Mouse (Mus musculus): ENCODE results near the gene Acot11. TPM values are rescaled to one million over a fixed set of nuclear protein-coding genes. Genes with fewer than 3 reads are reported as not detected.

The Acot11 gene
- total RNA-seq (2022): 10 to 100 TPM; 26.2 to 44.3 (median 36.4) TPM

DNA sequence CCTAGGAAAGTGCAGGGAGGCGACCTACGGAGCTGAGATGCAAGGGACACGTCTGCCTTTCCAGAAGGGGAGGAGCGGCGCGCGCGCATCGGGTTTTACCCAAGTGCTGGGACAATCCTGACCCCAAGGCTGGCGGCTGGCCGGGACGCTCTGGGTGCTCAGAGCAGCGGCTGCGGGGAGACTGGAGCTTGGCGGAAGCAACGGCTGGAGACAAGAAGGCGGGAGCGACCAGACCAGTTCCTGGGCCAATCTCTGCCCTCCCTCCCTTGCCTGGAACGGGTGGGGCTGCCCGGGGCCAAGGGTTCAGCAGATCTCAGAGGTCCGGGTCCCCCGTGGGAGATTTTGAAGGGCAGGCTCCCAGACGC, at the start of gene Acot11:
Gene Acot11 (minus strand): TSS at position 89 of the 365 bp plus-strand sequence.
- peak; percentile 51 for DNase-seq (ENCODE audit: low spot score)

DNA sequence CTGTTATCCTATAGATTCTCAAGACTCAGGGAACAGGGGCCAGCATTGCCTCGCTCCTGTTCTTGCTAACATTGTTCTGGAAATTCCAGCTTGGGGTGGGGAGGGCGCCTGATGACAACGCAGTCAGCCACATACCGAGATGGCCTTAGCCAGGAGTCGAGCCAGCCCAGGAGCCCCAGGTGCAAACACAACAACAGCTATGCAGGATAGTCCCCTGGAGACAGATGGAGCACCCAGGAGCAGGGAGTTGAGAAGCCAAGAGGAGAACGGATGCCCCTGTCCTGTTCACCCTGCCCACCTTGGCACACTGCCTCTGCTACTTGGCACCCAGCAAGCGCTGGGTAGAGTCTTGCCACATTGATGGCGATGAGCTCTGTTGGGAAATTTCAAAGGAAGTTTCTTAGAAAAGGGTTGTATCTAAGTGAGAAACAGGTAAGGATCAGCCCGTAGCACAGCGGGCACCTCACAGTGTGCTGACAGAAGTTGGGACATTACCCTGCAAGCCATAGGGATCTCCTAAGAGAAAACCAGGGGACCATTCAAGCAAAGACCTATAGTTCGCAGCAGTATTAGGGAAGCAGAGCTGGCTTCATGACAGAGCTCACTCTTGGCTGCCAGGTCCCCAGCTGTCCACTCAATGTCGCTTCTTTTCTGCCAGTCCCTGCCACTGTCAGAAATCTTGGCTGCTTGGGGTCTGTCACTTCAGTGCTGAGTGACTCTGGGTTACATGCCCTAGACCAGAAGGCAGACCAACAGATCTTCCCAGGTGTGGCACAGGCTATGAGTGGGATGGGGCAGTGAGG, 43.7 kb upstream of the Acot11 start:
- DNase-seq (ENCODE audit: low spot score): no peak

DNA sequence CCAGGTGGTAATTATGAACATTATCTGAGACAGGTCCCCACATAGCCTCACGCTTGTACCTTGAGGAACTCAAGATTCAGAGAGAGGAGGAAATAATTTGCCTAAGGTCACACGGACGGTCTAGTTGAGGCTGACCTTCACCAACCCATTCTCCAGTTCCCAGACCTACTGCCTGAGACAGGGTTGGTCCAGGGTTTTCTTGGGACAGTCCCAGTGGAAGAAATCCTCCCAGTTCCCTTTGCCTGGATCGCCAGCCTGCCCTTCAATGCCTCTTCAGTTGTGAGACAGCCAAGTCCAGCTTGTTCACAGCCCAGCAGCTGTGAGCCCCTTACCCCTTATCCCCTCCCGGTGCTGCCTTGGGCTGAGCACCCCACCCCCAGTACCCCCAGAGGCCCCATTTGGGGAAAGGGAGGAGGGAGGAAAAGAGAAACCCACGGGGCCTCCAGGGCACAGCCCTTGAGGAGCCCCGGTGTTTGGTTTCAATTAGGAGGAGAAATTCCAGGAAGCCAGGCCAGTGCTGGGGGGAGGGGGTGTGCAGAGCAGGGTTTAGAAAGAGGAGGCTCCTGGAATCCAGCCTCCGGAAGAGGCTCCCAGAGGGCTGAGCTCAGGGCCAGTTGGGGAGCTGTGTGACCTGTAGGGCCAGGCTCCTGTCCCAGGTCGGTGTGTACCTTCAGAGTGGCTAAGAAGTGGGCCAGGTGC, 42.9 kb upstream of the Acot11 start:
- no peak for DNase-seq (ENCODE audit: low spot score)

DNA sequence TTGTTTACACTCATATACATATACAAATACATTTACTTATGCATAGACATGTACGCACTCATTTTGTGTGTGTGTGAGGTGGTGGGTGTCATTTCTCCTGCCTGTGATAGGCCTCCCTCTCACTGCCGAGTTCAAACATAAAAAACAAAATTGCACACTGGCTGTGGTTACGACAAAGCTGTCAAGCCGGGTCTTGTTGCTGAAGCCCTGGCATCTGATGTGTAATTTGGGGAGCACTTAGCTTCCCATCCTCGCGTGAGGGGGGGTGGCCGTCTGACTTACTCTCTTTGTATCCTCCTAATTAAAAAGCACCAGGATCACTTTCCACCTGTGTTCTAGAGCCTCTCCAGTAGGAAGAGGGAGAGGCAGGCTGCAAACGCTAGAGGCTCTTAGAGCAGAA, 37.8 kb upstream of the Acot11 start:
- DNase-seq (ENCODE audit: low spot score): no peak

DNA sequence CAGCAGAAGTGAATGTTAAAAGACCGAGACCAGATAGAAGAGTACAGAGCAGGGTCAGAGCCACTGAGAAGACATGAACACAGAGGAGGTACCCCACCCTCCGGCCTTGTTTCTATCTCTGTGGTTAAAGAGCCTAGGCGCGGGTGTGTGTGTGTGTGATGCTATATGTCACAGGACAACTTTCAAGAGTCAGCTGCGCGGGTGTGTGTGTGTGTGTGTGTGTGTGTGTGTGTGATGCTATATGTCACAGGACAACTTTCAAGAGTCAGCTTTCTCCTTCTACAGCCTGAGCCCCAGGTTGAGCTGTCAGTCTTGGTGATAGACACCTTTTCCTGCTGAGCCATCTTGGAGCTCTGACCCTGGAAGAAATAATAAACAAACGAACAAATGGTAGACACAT, 37.1 kb upstream of the Acot11 start:
- DNase-seq (ENCODE audit: low spot score): no peak

DNA sequence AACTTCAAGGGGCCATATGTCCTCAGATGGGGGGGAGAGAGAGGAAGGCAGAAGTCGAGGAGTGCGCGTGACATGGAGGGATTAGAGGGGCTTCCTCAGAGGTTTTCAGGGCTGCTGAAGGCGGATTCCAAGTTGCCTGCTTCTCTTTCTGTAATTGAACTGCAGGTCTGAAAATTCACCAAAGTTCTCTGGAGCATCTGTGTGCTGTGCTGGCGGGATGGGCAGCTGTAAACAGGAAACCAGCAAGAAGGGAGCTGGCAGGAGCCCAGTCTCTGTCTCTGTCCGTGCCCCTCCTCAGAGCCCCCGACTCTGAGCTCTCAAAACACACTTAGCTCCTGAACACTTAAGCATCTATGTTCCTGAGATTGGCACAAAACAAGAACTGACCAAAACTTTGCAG, 36.5 kb upstream of the Acot11 start:
- DNase-seq (ENCODE audit: low spot score): no peak

DNA sequence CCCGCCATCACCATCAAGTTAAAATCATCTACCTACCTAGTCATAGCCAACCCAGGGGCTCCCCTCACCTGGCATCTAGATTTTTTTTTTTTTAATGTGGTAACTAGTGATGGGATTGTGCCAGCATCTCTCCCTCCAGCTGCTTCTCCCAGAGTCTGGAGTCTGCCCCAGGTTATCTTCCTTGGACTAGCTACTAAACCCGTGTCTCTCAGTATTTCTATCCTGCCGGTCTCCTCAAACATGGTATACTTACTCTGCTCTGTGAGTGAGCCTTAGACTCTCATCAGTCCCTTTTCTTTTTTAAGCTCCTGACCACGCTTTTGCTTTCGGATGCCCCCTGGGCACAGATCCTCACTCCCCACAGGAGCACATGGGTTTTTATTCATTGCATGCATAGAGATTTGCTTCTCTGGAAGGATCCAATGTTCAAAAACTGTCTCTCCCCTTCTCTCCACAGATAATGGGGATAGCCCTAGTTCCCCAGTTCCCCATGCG, 35.9 kb upstream of the Acot11 start:
- DNase-seq (ENCODE audit: low spot score): no peak

DNA sequence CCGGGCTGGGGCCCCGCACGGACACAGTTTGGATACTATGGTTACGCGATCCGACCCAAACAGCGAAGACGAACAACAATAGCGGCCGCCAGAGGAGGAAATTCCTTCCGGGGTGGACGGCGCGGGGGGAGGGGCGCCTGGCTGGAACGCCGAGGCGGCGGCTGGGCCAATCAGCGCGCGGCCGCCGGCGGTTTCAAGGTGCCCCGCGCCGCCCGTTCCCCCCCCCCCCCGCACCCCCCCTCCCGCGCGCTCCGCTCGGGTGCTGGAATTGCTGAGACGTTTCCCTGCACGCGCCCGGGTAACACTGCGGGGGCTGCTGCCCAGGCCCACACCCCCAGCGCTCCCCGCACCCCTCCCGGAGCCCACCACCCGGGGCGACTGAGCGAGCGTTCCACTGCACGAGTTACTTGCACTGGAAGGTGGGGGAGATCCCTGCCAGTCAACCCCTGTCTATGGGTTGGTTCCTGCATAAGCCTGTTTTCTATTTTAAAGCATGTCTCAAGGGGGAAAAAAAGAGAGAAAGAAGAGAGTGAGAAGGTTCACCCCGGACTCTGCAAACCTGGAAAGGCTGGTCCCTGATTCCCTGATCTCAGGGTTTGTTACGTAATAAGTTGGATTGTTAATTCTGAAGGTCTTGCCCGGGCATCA, 35.3 kb upstream of the Acot11 start:
- DNase-seq (ENCODE audit: low spot score): peak; percentile 82

DNA sequence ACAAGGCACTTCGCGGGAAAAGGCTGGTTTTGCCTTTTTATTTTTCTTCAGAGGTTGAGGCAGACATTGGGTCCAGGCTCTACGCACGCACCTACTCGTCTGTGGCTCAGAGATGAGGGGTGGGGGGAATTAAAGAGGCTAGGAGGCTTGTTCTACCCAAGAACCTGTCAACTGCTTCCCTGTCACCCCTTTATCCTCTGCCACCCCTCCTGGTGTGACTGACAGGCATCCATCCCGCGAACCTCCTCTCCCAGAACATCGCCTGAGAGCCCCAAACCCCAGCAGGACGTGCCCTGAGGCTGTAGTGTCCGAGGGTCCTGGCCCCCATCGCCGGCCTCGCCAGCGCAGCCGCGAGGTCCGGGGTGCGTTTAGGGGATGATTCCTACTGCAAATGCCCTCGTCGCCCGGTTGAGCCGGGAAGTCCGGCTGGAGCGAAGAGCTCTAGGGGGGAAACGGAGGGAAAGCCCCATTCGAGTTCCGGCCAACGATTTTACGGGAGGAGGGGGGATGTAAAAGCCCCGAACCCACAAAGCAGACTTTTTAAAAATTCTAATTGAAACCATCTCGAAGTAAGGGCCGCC, 34.5 kb upstream of the Acot11 start:
- DNase-seq (ENCODE audit: low spot score): peak; percentile 51

DNA sequence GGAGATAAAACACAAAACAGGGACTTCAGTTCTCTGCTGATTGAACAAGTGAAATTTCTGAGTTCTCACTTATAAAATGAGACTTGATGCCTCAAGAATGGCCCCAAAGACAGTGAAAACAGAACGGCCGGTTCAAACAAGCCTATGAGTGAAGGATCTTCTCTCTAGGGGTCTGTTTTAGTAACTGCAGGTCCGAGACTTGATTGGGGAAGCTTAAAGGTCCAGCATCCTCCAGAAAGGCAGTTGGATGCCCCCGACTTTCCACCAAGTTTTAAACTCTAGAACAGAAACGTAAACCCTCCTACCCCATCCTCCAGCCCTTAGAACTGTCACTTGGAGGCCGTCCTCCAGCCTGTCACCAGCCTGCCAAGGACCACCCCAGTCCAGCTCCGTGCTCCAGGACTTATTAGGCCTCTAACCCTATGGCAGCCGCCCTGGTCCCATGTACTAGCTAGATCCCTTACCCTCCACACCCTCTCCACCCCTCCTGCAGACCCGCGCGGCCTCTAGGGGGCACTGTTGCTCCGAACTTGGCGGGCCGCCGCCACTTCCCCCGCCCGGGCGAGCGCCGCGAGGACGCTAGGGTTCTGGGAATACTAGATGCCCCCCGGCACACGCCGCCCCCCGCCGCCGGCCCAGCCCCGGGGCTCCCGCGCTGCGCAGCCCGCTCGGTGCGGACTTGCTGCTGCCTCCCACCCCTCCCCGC, 33.9 kb upstream of the Acot11 start:
- DNase-seq (ENCODE audit: low spot score): peak; percentile 96

DNA sequence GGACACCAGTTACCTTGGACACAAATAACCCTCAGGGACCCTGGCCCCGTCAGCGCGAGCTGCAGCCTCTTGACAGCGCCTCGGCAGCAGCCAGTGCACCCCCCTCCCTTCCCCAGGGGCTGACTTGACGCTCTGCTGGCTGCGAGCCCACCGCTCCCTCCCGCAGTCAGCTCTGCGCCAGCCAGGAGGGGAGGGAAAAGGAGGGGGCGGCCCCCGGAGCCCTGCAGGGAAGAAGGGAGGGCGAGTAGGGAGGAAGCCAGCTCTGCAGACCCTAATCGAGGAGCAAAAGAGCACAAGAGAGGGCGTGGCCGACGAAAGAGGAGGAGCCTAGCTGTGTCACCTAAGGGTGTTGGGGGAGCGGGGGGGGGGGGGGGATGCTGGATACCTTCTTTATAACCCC, 33.2 kb upstream of the Acot11 start:
- DNase-seq (ENCODE audit: low spot score): peak; percentile 39

DNA sequence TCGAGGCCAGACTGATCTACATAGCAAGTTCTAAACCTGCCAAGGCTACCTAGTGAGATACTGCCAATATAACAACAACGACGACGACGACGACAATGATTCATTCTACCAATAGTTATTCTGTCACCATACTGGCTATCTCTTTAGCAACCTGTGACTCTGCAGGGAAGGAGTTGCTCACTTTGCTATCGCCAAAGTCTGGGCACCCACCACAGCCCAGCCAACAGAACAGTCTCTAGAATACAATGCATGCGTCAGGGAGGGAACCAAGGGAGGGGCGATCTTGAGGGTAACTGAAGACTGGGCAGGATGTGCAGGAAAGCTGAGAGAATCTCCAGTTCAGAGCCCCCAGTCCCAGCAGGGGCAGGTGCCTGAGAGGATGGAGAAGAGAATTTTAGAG, 32.6 kb upstream of the Acot11 start:
- no peak for DNase-seq (ENCODE audit: low spot score)

DNA sequence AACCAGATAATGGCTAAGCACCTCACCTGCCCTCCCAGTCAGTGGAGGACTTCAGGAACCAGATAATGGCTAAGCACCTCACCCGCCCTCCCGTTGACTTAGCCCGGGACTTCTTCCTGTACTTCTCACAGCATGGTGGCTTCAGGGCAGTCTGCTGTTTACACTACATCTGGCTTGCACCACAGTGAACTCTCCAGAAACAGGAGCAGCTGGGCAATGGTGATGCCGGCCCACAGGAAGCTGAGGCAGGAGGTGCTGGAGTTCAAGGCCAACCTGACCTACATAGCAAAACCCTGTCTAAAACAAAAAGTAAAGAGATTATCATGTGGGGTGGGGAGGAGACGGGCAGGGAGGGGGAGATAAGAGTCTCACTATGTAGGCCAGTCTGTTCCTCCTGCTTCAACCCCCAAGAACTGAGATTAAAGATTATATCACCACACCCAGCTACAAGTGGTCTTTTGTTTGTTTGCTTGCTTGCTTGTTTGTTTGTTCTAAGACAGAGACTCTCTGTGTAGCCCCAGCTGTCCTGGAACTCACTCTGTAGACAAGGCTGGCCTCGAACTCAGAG, 25.8 kb upstream of the Acot11 start:
- no peak for DNase-seq (ENCODE audit: low spot score)

DNA sequence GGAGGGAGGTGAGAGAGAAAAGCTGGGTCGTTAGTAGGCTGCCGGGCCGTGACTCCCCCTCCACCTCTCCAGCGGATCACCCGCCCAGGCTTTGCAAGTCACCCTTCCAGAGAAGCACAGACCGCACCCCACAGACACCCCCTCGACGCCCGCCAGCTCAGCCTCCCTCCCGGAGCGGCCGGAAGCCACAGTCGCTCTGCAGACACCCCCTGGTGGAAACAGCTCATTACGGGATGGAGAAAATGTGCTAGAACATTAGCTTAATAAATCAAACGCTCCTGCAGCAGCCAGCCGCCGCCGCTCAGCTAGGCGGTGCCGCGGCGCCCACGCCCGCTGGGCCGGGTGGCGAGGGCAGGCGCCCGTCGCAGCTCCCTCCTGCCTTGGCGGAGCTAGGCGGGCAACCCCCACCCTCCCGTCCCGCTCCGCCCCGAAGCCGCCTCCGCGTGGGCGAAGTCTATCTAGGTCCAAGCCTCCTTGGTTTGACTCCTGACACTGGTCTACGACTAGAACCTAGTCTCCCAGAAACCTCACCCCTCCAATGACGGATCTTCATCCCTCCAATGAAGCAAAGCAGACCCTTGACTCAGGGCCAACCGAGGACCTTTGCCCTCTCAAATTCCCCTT, 23.1 kb upstream of the Acot11 start:
- peak; percentile 61 for DNase-seq (ENCODE audit: low spot score)

DNA sequence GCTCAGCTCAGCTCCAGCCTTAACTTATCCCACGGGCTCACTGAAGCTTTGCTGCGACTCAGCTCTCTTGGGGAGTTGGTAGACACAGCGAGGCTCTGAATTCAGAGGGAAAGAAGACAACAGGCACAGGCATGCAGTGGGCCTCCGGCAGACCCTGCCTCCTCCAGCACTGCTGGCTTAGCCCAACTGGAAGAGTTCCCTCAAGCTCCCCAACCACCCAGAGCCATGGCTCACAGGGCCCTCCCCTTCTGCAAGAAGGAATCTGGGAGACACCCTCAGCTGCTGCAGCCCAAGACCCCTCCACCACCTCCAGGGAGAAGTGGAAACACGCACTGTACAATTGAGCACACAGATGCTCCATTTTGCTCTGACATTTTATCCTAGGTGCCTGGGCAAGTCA, 20.4 kb upstream of the Acot11 start:
- no peak for DNase-seq (ENCODE audit: low spot score)

DNA sequence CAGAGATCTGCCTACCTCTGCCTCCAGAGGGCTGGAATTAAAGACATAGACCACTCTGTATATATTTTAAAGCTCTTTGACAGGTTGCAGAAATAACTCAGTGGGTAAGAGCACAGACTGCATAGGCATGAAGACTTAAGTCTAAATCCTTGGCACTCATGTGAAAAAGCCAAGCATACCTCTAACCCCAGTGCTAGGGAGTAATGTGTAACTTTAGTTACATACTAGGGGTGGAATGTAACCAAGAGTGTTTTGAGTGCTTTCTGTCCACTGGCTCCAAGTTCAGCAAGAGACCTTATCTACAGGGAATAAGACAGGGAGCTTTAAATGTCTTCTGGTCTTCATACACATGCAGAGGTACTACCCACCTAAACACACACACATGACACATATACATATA, 14.6 kb upstream of the Acot11 start:
- DNase-seq (ENCODE audit: low spot score): no peak

DNA sequence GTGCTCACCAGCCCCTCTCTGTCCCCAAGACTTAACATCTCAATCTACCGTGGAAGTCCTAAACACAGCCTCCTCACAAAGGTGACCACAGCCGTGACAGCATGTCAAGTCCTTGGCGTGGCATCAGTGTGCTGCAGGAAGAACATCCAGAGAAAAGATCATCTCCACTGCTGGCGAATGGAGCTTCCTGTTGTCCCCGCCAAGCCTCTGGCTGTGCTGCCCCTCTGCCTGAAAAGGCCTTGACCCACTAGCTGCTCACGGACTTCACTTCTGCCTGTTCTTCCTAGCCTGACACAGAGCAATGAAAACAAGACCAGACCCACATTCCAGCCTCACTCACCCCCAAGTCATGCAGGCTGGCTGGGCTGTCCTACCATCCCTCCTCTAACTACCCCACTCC, 13.5 kb upstream of the Acot11 start:
- no peak for DNase-seq (ENCODE audit: low spot score)

DNA sequence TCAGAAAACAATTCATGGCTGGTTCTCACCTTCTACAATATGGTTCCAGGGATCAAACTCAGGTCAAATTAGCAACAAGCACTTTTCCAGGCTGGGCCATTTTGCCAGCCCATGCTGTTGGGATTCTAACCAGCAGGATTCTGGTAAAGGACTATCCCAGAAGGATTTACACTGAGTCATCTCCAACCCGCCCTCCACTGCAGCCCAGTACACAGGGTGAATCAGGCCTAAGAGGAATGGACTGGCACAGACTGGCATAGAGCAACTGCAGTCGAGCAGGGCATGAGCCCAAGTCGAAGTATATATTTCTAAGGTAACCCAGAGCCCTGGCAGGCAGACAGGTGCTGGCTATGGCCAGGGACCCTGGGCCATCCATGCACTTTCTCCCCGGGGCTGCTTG, 12.2 kb upstream of the Acot11 start:
- DNase-seq (ENCODE audit: low spot score): no peak

DNA sequence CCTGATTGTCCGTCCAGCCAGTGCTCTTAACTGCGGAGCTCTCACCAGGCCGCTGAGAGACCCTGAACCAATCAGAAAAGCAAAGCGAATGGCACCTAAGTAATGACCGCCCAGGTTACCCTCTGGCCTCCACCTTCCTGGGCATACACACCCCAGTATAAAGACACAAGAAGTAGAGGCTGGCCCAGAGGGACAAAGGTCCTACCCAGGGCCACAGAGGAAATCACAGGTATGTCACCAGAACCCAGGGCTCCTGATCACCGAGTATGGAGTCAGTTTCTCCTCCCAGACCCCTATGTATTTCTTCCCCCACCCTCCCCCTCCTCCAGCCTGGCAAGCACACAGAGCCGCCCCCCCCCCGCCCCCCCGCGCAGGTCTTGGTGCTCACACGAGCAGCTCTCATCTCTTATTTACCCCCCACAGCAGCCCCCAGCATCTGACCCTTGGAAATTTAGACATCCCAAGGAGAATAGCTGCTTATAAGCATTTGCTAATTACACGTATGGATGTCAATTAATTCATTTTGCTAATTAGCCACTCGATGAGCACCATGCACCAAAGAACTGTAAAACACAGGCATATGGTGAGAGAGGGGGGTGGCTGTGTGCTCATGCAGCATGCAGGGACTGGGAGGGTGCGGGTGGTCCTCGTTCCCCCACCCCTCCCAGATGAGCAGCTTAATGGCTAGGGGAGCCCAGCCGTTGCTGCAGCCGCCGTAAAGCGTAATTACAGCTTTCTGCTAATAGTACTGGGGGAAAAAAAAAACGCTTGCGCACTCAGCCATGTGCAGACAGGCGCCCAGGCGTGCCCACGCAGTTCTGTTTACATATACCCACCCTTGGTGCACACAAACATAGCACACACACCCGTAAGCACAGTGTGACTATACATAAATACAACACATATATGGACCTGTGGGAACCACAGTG, 10.9 kb upstream of the Acot11 start:
- no peak for DNase-seq (ENCODE audit: low spot score)

DNA sequence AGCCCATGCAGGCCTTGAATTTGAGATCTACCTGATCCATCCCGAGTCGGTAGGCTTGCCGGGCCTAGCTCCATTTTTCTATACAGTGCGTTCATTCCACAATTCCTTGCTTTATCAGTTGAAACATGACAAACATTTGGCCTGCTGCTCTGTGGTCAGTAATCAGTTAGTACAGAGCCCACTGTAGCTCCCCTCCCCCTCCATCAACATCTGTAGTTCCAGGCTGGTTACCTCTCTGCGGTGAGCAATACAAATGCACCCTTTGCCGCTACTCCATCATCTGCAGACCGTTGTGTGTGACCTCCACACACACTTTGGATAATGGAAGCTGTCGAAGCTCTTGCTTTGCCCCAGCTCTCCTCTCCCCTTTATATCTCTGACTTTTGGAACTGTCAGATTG, 6.4 kb upstream of the Acot11 start:
- no peak for DNase-seq (ENCODE audit: low spot score)
